Mouse (Mus musculus): ENCODE measurements around the gene Neurod1. TPM values are rescaled to one million over a fixed set of nuclear protein-coding genes. Genes with fewer than 3 reads are reported as not detected.

The Neurod1 gene
- polyA plus RNA-seq, 1 experiment, result 2.6 TPM

DNA sequence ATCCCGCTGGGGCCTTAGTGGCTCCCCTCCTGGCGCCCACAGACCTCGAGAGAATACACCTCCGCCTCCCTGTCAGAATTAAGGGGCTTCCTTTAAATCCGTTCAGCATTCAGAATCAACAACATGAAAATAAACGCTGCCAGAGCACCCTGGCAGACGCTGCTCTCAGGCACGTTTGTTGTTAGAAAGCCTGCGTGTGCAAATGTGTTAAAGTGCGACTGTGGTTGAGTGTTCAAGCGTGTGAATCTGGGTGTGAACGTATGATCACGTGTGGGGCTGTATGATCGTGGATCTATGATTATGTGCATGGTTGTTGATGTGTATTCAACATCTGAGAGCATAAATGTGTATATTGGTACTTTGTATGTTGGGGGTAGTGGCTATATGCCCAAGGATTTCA lies 3.6 kb upstream of the Neurod1 start:
- H3K27me3 ChIP-seq (ENCODE audit: control insufficient read depth, insufficient read depth, low read length), result peaks cover 41% of the 10 kb centered on the region
- H3K4me1 ChIP-seq (ENCODE audit: control insufficient read depth, insufficient read depth, insufficient read length, low read length), result no peaks in the 10 kb centered on the region; the same call in 1 of the 2 replicates
- no peak overlapping the region for H3K4me3 ChIP-seq (ENCODE audit: low read depth, low read length)
- no peak overlapping the region for H3K27ac ChIP-seq (ENCODE audit: insufficient read depth, low read depth, low read length)
- 21% methylated on average over 14 of the region's 14 CpGs for WGBS
- TF ChIP-seq POLR2A (IDR thresholded peaks at IDR 0.05; ENCODE audit: low read depth, low read length) (no peak), CTCF (IDR thresholded peaks at IDR 0.05; ENCODE audit: extremely low read depth, insufficient read length, insufficient replicate concordance, low read depth, low read length) (no peak)
- no peaks in the 10 kb centered on the region for H3K36me3 ChIP-seq (ENCODE audit: control insufficient read depth, insufficient read depth, low read length)

DNA sequence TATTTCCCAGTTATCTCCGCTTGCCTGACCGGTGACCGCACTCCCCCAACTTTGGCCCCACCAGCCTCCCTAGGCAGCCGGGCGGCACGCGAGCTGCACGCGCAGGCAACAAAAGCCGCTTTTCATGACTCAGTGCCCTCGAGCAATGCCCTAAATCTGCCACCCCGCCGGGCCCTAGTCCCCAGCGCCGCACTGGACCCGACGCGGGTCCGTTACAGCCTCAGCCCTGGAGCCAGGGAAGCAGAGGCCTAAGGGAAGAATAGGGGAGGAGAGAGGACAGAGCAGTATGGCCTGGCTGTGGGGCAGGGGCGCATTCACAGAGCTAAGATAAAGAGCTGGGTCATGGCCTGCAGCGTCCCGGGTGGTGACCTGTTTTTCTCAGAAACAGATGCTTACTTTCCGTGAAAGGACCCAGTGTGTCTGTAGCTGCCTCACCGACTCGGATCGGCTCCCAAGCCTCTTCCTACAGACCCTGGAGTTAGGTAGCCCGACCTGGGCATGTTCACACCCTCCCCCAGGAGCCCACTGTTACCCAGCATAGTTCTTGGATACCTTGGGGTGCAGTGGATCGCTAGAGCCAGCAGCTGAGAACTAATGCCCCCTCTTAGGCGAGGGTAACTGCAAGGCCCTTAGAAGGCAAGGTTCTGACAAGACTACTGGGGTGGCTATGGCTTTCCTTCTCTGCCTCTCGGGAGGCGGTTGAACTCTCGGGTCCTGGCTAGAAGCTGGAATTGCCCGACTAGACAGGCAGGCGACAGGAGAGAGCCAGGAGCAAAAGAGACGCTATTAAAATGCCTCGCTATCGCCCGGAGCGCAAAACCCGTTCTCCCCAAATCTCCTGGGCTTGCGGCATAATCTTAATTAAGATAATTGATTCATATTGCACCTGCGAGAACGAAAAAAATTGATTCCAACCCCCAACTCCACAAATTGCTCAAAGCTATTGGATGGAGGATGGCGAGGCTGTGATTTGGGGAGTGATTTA lies 2.8 kb upstream of the Neurod1 start:
- no peak for TF ChIP-seq CTCF (IDR thresholded peaks at IDR 0.05; ENCODE audit: extremely low read depth, insufficient read length, insufficient replicate concordance, low read depth, low read length)
- no peak for TF ChIP-seq POLR2A (IDR thresholded peaks at IDR 0.05; ENCODE audit: low read depth, low read length)
- H3K4me3 ChIP-seq (ENCODE audit: low read depth, low read length), result no peak overlapping the region
- no peaks in the 10 kb centered on the region; the same call in 1 of the 2 replicates for H3K4me1 ChIP-seq (ENCODE audit: control insufficient read depth, insufficient read depth, insufficient read length, low read length)
- H3K27me3 ChIP-seq (ENCODE audit: control insufficient read depth, insufficient read depth, low read length), result peaks cover 45% of the 10 kb centered on the region
- H3K36me3 ChIP-seq (ENCODE audit: control insufficient read depth, insufficient read depth, low read length), result no peaks in the 10 kb centered on the region
- 7% methylated on average over 44 of the region's 44 CpGs for WGBS
- H3K27ac ChIP-seq (ENCODE audit: insufficient read depth, low read depth, low read length), result no peak overlapping the region

DNA sequence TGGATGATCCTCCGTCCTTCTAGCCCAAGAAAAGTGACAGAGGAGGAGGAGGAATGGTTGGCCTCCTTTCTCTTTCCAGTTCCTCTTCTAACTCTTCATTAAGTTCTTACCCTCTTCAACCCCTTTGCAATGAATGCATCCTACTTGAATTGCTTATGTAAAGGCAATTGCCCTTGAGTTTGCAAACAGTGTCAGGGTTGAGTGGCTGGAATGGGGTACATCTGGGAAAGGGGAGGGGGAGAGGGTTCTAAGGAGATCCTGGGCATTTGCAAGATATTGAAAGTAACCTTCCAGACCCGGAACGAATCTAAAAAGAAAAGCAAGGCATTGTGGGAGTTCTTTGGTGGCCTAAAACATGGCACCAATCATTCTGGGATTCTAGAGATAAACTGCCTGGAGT lies 1.4 kb upstream of the Neurod1 start:
- 24% methylated on average over 3 of the region's 3 CpGs for WGBS
- Histone ChIP-seq H3K4me1 (ENCODE audit: control insufficient read depth, insufficient read depth, insufficient read length, low read length) (peaks cover 4% of the 10 kb centered on the region), H3K27me3 (ENCODE audit: control insufficient read depth, insufficient read depth, low read length) (peaks cover 52% of the 10 kb centered on the region), H3K4me3 (ENCODE audit: low read depth, low read length) (no peak overlapping the region), H3K36me3 (ENCODE audit: control insufficient read depth, insufficient read depth, low read length) (no peaks in the 10 kb centered on the region), H3K27ac (ENCODE audit: insufficient read depth, low read depth, low read length) (no peak overlapping the region)
- TF ChIP-seq CTCF (IDR thresholded peaks at IDR 0.05; ENCODE audit: extremely low read depth, insufficient read length, insufficient replicate concordance, low read depth, low read length), result no peak
- no peak for TF ChIP-seq POLR2A (IDR thresholded peaks at IDR 0.05; ENCODE audit: low read depth, low read length)

- no peaks in the 10 kb centered on the region for H3K36me3 ChIP-seq (ENCODE audit: control insufficient read depth, insufficient read depth, low read length)
Measured at GRCm38 (mm10) chr2:79457434-79457833, 883 bp upstream of the Neurod1 start.

GRCm38 (mm10) chr2:79455646-79456045 lies 905 bp downstream of the Neurod1 start:
- no peak overlapping the region for H3K27ac ChIP-seq (ENCODE audit: insufficient read depth, low read depth, low read length)
- H3K4me3 ChIP-seq (ENCODE audit: low read depth, low read length), result no peak overlapping the region
- 8% methylated on average over 10 of the region's 10 CpGs for WGBS
- H3K27me3 ChIP-seq (ENCODE audit: control insufficient read depth, insufficient read depth, low read length), result peaks cover 52% of the 10 kb centered on the region
- no peak for TF ChIP-seq CTCF (IDR thresholded peaks at IDR 0.05; ENCODE audit: extremely low read depth, insufficient read length, insufficient replicate concordance, low read depth, low read length)
- no peak for TF ChIP-seq POLR2A (IDR thresholded peaks at IDR 0.05; ENCODE audit: low read depth, low read length)
- H3K36me3 ChIP-seq (ENCODE audit: control insufficient read depth, insufficient read depth, low read length), result no peaks in the 10 kb centered on the region
- peaks cover 4% of the 10 kb centered on the region for H3K4me1 ChIP-seq (ENCODE audit: control insufficient read depth, insufficient read depth, insufficient read length, low read length)

More at GRCm38 (mm10) chr2:79457434-79457833, 883 bp upstream of the Neurod1 start:
- WGBS, result 59% methylated on average over 3 of the region's 3 CpGs
- Histone ChIP-seq H3K4me3 (ENCODE audit: low read depth, low read length) (no peak overlapping the region), H3K4me1 (ENCODE audit: control insufficient read depth, insufficient read depth, insufficient read length, low read length) (peaks cover 4% of the 10 kb centered on the region), H3K27ac (ENCODE audit: insufficient read depth, low read depth, low read length) (no peak overlapping the region), H3K27me3 (ENCODE audit: control insufficient read depth, insufficient read depth, low read length) (peaks cover 52% of the 10 kb centered on the region)
- TF ChIP-seq POLR2A (IDR thresholded peaks at IDR 0.05; ENCODE audit: low read depth, low read length), result no peak

GRCm38 (mm10) chr2:79454786-79455446 lies 1.6 kb downstream of the Neurod1 start:
- TF ChIP-seq CTCF (IDR thresholded peaks at IDR 0.05; ENCODE audit: extremely low read depth, insufficient read length, insufficient replicate concordance, low read depth, low read length) (no peak), POLR2A (IDR thresholded peaks at IDR 0.05; ENCODE audit: low read depth, low read length) (no peak)
- 27% methylated on average over 15 of the region's 15 CpGs for WGBS
- H3K27me3 ChIP-seq (ENCODE audit: control insufficient read depth, insufficient read depth, low read length), result peaks cover 49% of the 10 kb centered on the region
- H3K36me3 ChIP-seq (ENCODE audit: control insufficient read depth, insufficient read depth, low read length), result no peaks in the 10 kb centered on the region
- H3K27ac ChIP-seq (ENCODE audit: insufficient read depth, low read depth, low read length), result no peak overlapping the region
- peaks cover 4% of the 10 kb centered on the region for H3K4me1 ChIP-seq (ENCODE audit: control insufficient read depth, insufficient read depth, insufficient read length, low read length)
- no peak overlapping the region for H3K4me3 ChIP-seq (ENCODE audit: low read depth, low read length)

All from small intestine, adult 2 months (tissue).